Mouse (Mus musculus): ENCODE results near the gene Spink4. TPM values are rescaled to one million over a fixed set of nuclear protein-coding genes. Genes with fewer than 3 reads are reported as not detected.

Gene Spink4
- polyA plus RNA-seq, 1 experiment = not detected

- Histone ChIP-seq H3K4me1 (ENCODE audit: control insufficient read depth, insufficient read depth, low read length) (no peaks in the 10 kb centered on the region), H3K4me3 (ENCODE audit: low read depth, low read length) (no peak overlapping the region), H3K9ac (ENCODE audit: low read depth, poor library complexity, severe bottlenecking) (no peak overlapping the region), H3K27ac (ENCODE audit: insufficient read depth, low read length) (no peak overlapping the region), H3K9me3 (replicated peaks; ENCODE audit: control insufficient read depth, insufficient read depth, low read length, poor library complexity, severe bottlenecking) (peaks cover 8% of the 10 kb centered on the region), H3K36me3 (ENCODE audit: control insufficient read depth, insufficient read depth, low read length, poor library complexity, severe bottlenecking) (peaks cover 51% of the 10 kb centered on the region), H3K27me3 (ENCODE audit: control insufficient read depth, insufficient read depth, low read length, poor library complexity, severe bottlenecking) (no peaks in the 10 kb centered on the region)
- TF ChIP-seq EP300 (IDR thresholded peaks at IDR 0.05; ENCODE audit: insufficient read depth, low read depth, low read length) (no peak), CTCF (IDR thresholded peaks at IDR 0.05; ENCODE audit: low read depth, low read length) (no peak), POLR2A (IDR thresholded peaks at IDR 0.05; ENCODE audit: insufficient read depth, low read length) (no peak)
Observed at GRCm38 (mm10) chr4:40938793-40939192, 18.9 kb downstream of the Spink4 start.

- no peak overlapping the region for H3K4me3 ChIP-seq (ENCODE audit: low read depth, low read length)
- no peaks in the 10 kb centered on the region for H3K4me1 ChIP-seq (ENCODE audit: control insufficient read depth, insufficient read depth, low read length)
- H3K27ac ChIP-seq (ENCODE audit: insufficient read depth, low read length) = no peak overlapping the region
- peaks cover 39% of the 10 kb centered on the region for H3K36me3 ChIP-seq (ENCODE audit: control insufficient read depth, insufficient read depth, low read length, poor library complexity, severe bottlenecking)
- no peak overlapping the region for H3K9ac ChIP-seq (ENCODE audit: low read depth, poor library complexity, severe bottlenecking)
- TF ChIP-seq EP300 (IDR thresholded peaks at IDR 0.05; ENCODE audit: insufficient read depth, low read depth, low read length) (no peak), CTCF (IDR thresholded peaks at IDR 0.05; ENCODE audit: low read depth, low read length) (no peak), POLR2A (IDR thresholded peaks at IDR 0.05; ENCODE audit: insufficient read depth, low read length) (no peak)
- no peaks in the 10 kb centered on the region for H3K27me3 ChIP-seq (ENCODE audit: control insufficient read depth, insufficient read depth, low read length, poor library complexity, severe bottlenecking)
- H3K9me3 ChIP-seq (replicated peaks; ENCODE audit: control insufficient read depth, insufficient read depth, low read length, poor library complexity, severe bottlenecking) = peaks cover 8% of the 10 kb centered on the region
Observed at GRCm38 (mm10) chr4:40943651-40944050, 23.8 kb downstream of the Spink4 start.

GRCm38 (mm10) chr4:40946516-40947121 lies 26.8 kb downstream of the Spink4 start:
- peaks cover 21% of the 10 kb centered on the region for H3K36me3 ChIP-seq (ENCODE audit: control insufficient read depth, insufficient read depth, low read length, poor library complexity, severe bottlenecking)
- H3K9ac ChIP-seq (ENCODE audit: low read depth, poor library complexity, severe bottlenecking) = peak overlapping the region; percentile 78
- no peaks in the 10 kb centered on the region for H3K4me1 ChIP-seq (ENCODE audit: control insufficient read depth, insufficient read depth, low read length)
- H3K27me3 ChIP-seq (ENCODE audit: control insufficient read depth, insufficient read depth, low read length, poor library complexity, severe bottlenecking) = no peaks in the 10 kb centered on the region
- no peaks in the 10 kb centered on the region for H3K9me3 ChIP-seq (replicated peaks; ENCODE audit: control insufficient read depth, insufficient read depth, low read length, poor library complexity, severe bottlenecking)
- H3K27ac ChIP-seq (ENCODE audit: insufficient read depth, low read length) = no peak overlapping the region
- no peak for TF ChIP-seq EP300 (IDR thresholded peaks at IDR 0.05; ENCODE audit: insufficient read depth, low read depth, low read length)
- TF ChIP-seq CTCF (IDR thresholded peaks at IDR 0.05; ENCODE audit: low read depth, low read length) = no peak
- no peak for TF ChIP-seq POLR2A (IDR thresholded peaks at IDR 0.05; ENCODE audit: insufficient read depth, low read length)
- no peak overlapping the region for H3K4me3 ChIP-seq (ENCODE audit: low read depth, low read length)

GRCm38 (mm10) chr4:40947565-40948159 lies 27.8 kb downstream of the Spink4 start:
- H3K9ac ChIP-seq (ENCODE audit: low read depth, poor library complexity, severe bottlenecking) = peak overlapping the region; percentile 78
- no peak for TF ChIP-seq CTCF (IDR thresholded peaks at IDR 0.05; ENCODE audit: low read depth, low read length)
- no peak for TF ChIP-seq EP300 (IDR thresholded peaks at IDR 0.05; ENCODE audit: insufficient read depth, low read depth, low read length)
- no peak for TF ChIP-seq POLR2A (IDR thresholded peaks at IDR 0.05; ENCODE audit: insufficient read depth, low read length)
- H3K27ac ChIP-seq (ENCODE audit: insufficient read depth, low read length) = no peak overlapping the region
- no peaks in the 10 kb centered on the region for H3K9me3 ChIP-seq (replicated peaks; ENCODE audit: control insufficient read depth, insufficient read depth, low read length, poor library complexity, severe bottlenecking)
- no peaks in the 10 kb centered on the region for H3K4me1 ChIP-seq (ENCODE audit: control insufficient read depth, insufficient read depth, low read length)
- H3K27me3 ChIP-seq (ENCODE audit: control insufficient read depth, insufficient read depth, low read length, poor library complexity, severe bottlenecking) = no peaks in the 10 kb centered on the region
- H3K4me3 ChIP-seq (ENCODE audit: low read depth, low read length) = peak overlapping the region; percentile 89
- peaks cover 13% of the 10 kb centered on the region for H3K36me3 ChIP-seq (ENCODE audit: control insufficient read depth, insufficient read depth, low read length, poor library complexity, severe bottlenecking)

GRCm38 (mm10) chr4:40948160-40948708 lies 28.4 kb downstream of the Spink4 start, which contains the start of the genes Bag1 and Chmp5:
Gene Bag1, minus strand, starts transcription at chr4:40948294.
Gene Chmp5, plus strand, starts transcription at chr4:40948407.
- Histone ChIP-seq H3K4me1 (ENCODE audit: control insufficient read depth, insufficient read depth, low read length) (no peaks in the 10 kb centered on the region), H3K27me3 (ENCODE audit: control insufficient read depth, insufficient read depth, low read length, poor library complexity, severe bottlenecking) (no peaks in the 10 kb centered on the region), H3K4me3 (ENCODE audit: low read depth, low read length) (peak within 1 kb of the TSS; percentile 98), H3K36me3 (ENCODE audit: control insufficient read depth, insufficient read depth, low read length, poor library complexity, severe bottlenecking) (peaks cover 17% of the 10 kb centered on the region), H3K9ac (ENCODE audit: low read depth, poor library complexity, severe bottlenecking) (peak within 1 kb of the TSS; percentile 78), H3K27ac (ENCODE audit: insufficient read depth, low read length) (0 out of 2 replicates have a peak within 1 kb of the TSS, but pooled peaks have one; percentile 24), H3K9me3 (replicated peaks; ENCODE audit: control insufficient read depth, insufficient read depth, low read length, poor library complexity, severe bottlenecking) (no peaks in the 10 kb centered on the region)
- peak; percentile 75 for TF ChIP-seq POLR2A (IDR thresholded peaks at IDR 0.05; ENCODE audit: insufficient read depth, low read length)
- no peak for TF ChIP-seq EP300 (IDR thresholded peaks at IDR 0.05; ENCODE audit: insufficient read depth, low read depth, low read length)
- TF ChIP-seq CTCF (IDR thresholded peaks at IDR 0.05; ENCODE audit: low read depth, low read length) = no peak

- Histone ChIP-seq H3K4me3 (ENCODE audit: low read depth, low read length) (no peak overlapping the region), H3K4me1 (ENCODE audit: control insufficient read depth, insufficient read depth, low read length) (no peaks in the 10 kb centered on the region), H3K36me3 (ENCODE audit: control insufficient read depth, insufficient read depth, low read length, poor library complexity, severe bottlenecking) (peaks cover 36% of the 10 kb centered on the region), H3K27me3 (ENCODE audit: control insufficient read depth, insufficient read depth, low read length, poor library complexity, severe bottlenecking) (no peaks in the 10 kb centered on the region), H3K9me3 (replicated peaks; ENCODE audit: control insufficient read depth, insufficient read depth, low read length, poor library complexity, severe bottlenecking) (no peaks in the 10 kb centered on the region), H3K27ac (ENCODE audit: insufficient read depth, low read length) (no peak overlapping the region), H3K9ac (ENCODE audit: low read depth, poor library complexity, severe bottlenecking) (no peak overlapping the region)
- TF ChIP-seq POLR2A (IDR thresholded peaks at IDR 0.05; ENCODE audit: insufficient read depth, low read length) (no peak), EP300 (IDR thresholded peaks at IDR 0.05; ENCODE audit: insufficient read depth, low read depth, low read length) (no peak), CTCF (IDR thresholded peaks at IDR 0.05; ENCODE audit: low read depth, low read length) (peak; percentile 65)
Observed at GRCm38 (mm10) chr4:40953521-40953920, 33.7 kb downstream of the Spink4 start.
